Mouse (Mus musculus) gastrocnemius, postnatal 4 days (tissue): Measurements from ENCODE around the gene Gm42957. TPM values are rescaled to one million over a fixed set of nuclear protein-coding genes. Genes with fewer than 3 reads are reported as not detected.
"Not testable (repeated sequence)": the region's sequence is repeated elsewhere in the genome, so short reads cannot be mapped to it uniquely, and the experiment has no call there.

Experiments
- DNase-seq, 2 experiments: peaks; one replicate each; pipeline ENCODE4 v3.0.0; 2021 to 2022; ENCODE audit warnings: low spot score in 2 of 2, mixed read lengths in 2 of 2
- long read RNA-seq, 2 experiments: library from polyadenylated mRNA; stranded (forward); transcript quantifications; one replicate each; pipeline ENCODE4 v2.0.0; 2021
- total RNA-seq, 2 experiments: library from RNA; stranded (reverse); gene quantifications; 2 replicates each; pipeline ENCODE4 v1.2.3; 2021

Gene Gm42957
- total RNA-seq = under 1 TPM; 0.31 to 0.61 TPM
- long read RNA-seq, experiment 1, partial matches to known transcripts = 0 of 1 reads
- long read RNA-seq, experiment 1, other reads (novel, unspliced or antisense) = 1 of 1 reads
- long read RNA-seq, experiment 2 = 0 reads

- peak; percentile 82 to 90 for DNase-seq
Measured at GRCm38 (mm10) chr3:96634928-96635879, at the start of gene Gm42957, which contains the start of gene Pex11b. Gm42957 (plus strand) TSS chr3:96635474. Pex11b (plus strand) TSS chr3:96635376.

GRCm38 (mm10) chr3:96590657-96591056 lies 44.6 kb upstream of the Gm42957 start:
- no peak for DNase-seq

- DNase-seq = no peak
Measured at GRCm38 (mm10) chr3:96593374-96593773, 41.9 kb upstream of the Gm42957 start.

GRCm38 (mm10) chr3:96593790-96594560 lies 41.3 kb upstream of the Gm42957 start, which contains the start of gene Polr3gl:
Polr3gl (minus strand) TSS chr3:96594181.
- DNase-seq = peak; percentile 80 to 93

- DNase-seq = no peak
Measured at GRCm38 (mm10) chr3:96594851-96595250, 40.4 kb upstream of the Gm42957 start.

GRCm38 (mm10) chr3:96595661-96596060 lies 39.6 kb upstream of the Gm42957 start:
- no peak for DNase-seq

- peak in 1 of 2 experiments; percentile 46 for DNase-seq
Measured at GRCm38 (mm10) chr3:96596228-96596707, 39.0 kb upstream of the Gm42957 start, which contains the start of gene Ankrd34a. Ankrd34a (plus strand) TSS chr3:96596636.

- DNase-seq = no peak
Measured at GRCm38 (mm10) chr3:96596855-96597254, 38.4 kb upstream of the Gm42957 start.

GRCm38 (mm10) chr3:96597435-96597891 lies 37.8 kb upstream of the Gm42957 start:
- DNase-seq = peak in 1 of 2 experiments; percentile 30

- peak in 1 of 2 experiments; percentile 70 for DNase-seq
Measured at GRCm38 (mm10) chr3:96598156-96599068, 36.9 kb upstream of the Gm42957 start.

- no peak for DNase-seq
Measured at GRCm38 (mm10) chr3:96599069-96599393, 36.2 kb upstream of the Gm42957 start.

GRCm38 (mm10) chr3:96599411-96599810 lies 35.9 kb upstream of the Gm42957 start:
- no peak for DNase-seq

GRCm38 (mm10) chr3:96600639-96601250 lies 34.5 kb upstream of the Gm42957 start, which contains the start of gene Lix1l:
Lix1l (plus strand) TSS chr3:96601149.
- peak; percentile 89 to 93 for DNase-seq

- peak; percentile 61 to 84 for DNase-seq
Measured at GRCm38 (mm10) chr3:96601251-96601787, 34.0 kb upstream of the Gm42957 start.

GRCm38 (mm10) chr3:96601941-96602703 lies 33.2 kb upstream of the Gm42957 start:
- DNase-seq = peak in 1 of 2 experiments; percentile 59

GRCm38 (mm10) chr3:96602704-96603084 lies 32.6 kb upstream of the Gm42957 start:
- no peak for DNase-seq

GRCm38 (mm10) chr3:96603311-96603710 lies 32.0 kb upstream of the Gm42957 start:
- DNase-seq = no peak

GRCm38 (mm10) chr3:96606007-96606406 lies 29.3 kb upstream of the Gm42957 start:
- DNase-seq = not testable (repeated sequence)
